Mouse (Mus musculus): Measurements from ENCODE around the gene Spaca6.

- no peak for TF ChIP-seq CTCF (IDR thresholded peaks at IDR 0.05; ENCODE audit: low read depth, low read length)
- TF ChIP-seq POLR2A (IDR thresholded peaks at IDR 0.05; ENCODE audit: borderline replicate concordance, low read depth, low read length) = no peak
Measured at GRCm38 (mm10) chr17:17865168-17865567, 38.2 kb downstream of the Spaca6 start.

Data from bone marrow macrophage, adult 2 months (primary cell).